Mouse (Mus musculus) olfactory bulb, adult 2 months (tissue): ENCODE measurements around the gene Gif. TPM values are rescaled to one million over a fixed set of nuclear protein-coding genes. Genes with fewer than 3 reads are reported as not detected.

Experiments used
- H3K27ac ChIP-seq: fragments of 200-500 bp; 2 replicates; pipeline ENCODE4 v1.5.1; 2012; ENCODE audit warnings: low read depth, low read length; ENCODE audit not compliant: insufficient read depth
- H3K4me1 ChIP-seq: fragments of 200-500 bp; 2 replicates; pipeline ENCODE4 v1.6.1; 2012; ENCODE audit warnings: low read length; ENCODE audit not compliant: control insufficient read depth, insufficient read depth
- H3K4me3 ChIP-seq: fragments of 200-500 bp; 2 replicates; pipeline ENCODE4 v1.5.1; 2012; ENCODE audit warnings: mild to moderate bottlenecking, low read depth, low read length, moderate library complexity; ENCODE audit not compliant: insufficient read depth
- CTCF ChIP-seq: fragments of 200-500 bp; IDR thresholded peaks from 2 replicates; pipeline ENCODE4 v1.5.1; 2012; ENCODE audit warnings: low read depth, mild to moderate bottlenecking, low read length, moderate library complexity; ENCODE audit not compliant: insufficient read depth
- POLR2A ChIP-seq: fragments of 200-500 bp; IDR thresholded peaks from 2 replicates; pipeline ENCODE4 v1.6.1; 2012; ENCODE audit warnings: mild to moderate bottlenecking, low read depth, low read length, moderate library complexity; ENCODE audit not compliant: insufficient read depth
- WGBS: fragments of 180-500 bp; shearing (Covaris S2); methylation state at CpG from one replicate; pipeline ENCODE4 v1.1.7; 2018; 5-methylcytosine and 5-hydroxymethylcytosine counted together
- polyA plus RNA-seq: library from polyadenylated mRNA; stranded (reverse); fragments of >200 nt; gene quantifications from 2 replicates; pipeline ENCODE4 v1.2.4, GENCODE M21; 2012; ENCODE audit warnings: low replicate concordance; ENCODE audit not compliant: missing spikeins, insufficient read depth, insufficient read length

The Gif gene
- not detected in 2 replicates for polyA plus RNA-seq

- Histone ChIP-seq H3K27ac (no peak within 1 kb of the TSS), H3K4me3 (no peak within 1 kb of the TSS), H3K4me1 (no peaks in the 10 kb centered on the region)
- 78% methylated on average over 2 of the region's 2 CpGs for WGBS
- no peak for TF ChIP-seq CTCF
- no peak for TF ChIP-seq POLR2A
These were observed at the start of gene Gif for GRCm38 (mm10) chr19:11747298-11747697. Gene Gif (plus strand): TSS chr19:11747554.

- no peak overlapping the region for H3K4me3 ChIP-seq
- TF ChIP-seq POLR2A = no peak
- TF ChIP-seq CTCF = no peak
- no peak overlapping the region for H3K27ac ChIP-seq
- H3K4me1 ChIP-seq = no peaks in the 10 kb centered on the region
- WGBS = 91% methylated on average over 6 of the region's 6 CpGs
These were observed 49.0 kb upstream of the Gif start for GRCm38 (mm10) chr19:11698342-11698741.

GRCm38 (mm10) chr19:11712451-11712850 lies 34.9 kb upstream of the Gif start:
- Histone ChIP-seq H3K27ac (no peak overlapping the region), H3K4me3 (no peak overlapping the region), H3K4me1 (no peaks in the 10 kb centered on the region)
- 87% methylated on average over 4 of the region's 4 CpGs for WGBS
- TF ChIP-seq POLR2A (no peak), CTCF (no peak)

- Histone ChIP-seq H3K4me1 (no peaks in the 10 kb centered on the region), H3K27ac (no peak overlapping the region), H3K4me3 (no peak overlapping the region)
- TF ChIP-seq CTCF = no peak
- TF ChIP-seq POLR2A = no peak
- WGBS = 83% methylated on average over 3 of the region's 3 CpGs
These were observed 27.3 kb upstream of the Gif start for GRCm38 (mm10) chr19:11720071-11720470.

GRCm38 (mm10) chr19:11723870-11724269 lies 23.5 kb upstream of the Gif start:
- WGBS = 92% methylated on average over 2 of the region's 2 CpGs
- TF ChIP-seq CTCF = no peak
- no peak for TF ChIP-seq POLR2A
- H3K4me1 ChIP-seq = no peaks in the 10 kb centered on the region
- H3K4me3 ChIP-seq = no peak overlapping the region
- no peak overlapping the region for H3K27ac ChIP-seq

- no peak overlapping the region for H3K27ac ChIP-seq
- no peak overlapping the region for H3K4me3 ChIP-seq
- TF ChIP-seq POLR2A (no peak), CTCF (no peak)
- 79% methylated on average over 6 of the region's 6 CpGs for WGBS
- H3K4me1 ChIP-seq = no peaks in the 10 kb centered on the region
These were observed 23.1 kb upstream of the Gif start for GRCm38 (mm10) chr19:11724275-11724674.

- Histone ChIP-seq H3K27ac (no peak overlapping the region), H3K4me3 (no peak overlapping the region), H3K4me1 (no peaks in the 10 kb centered on the region)
- TF ChIP-seq POLR2A (no peak), CTCF (no peak)
- WGBS = 89% methylated on average over 2 of the region's 2 CpGs
These were observed 21.4 kb upstream of the Gif start for GRCm38 (mm10) chr19:11725915-11726314.

- no peaks in the 10 kb centered on the region for H3K4me1 ChIP-seq
- 93% methylated on average over 5 of the region's 5 CpGs for WGBS
- no peak for TF ChIP-seq POLR2A
- TF ChIP-seq CTCF = no peak
These were observed 20.1 kb upstream of the Gif start for GRCm38 (mm10) chr19:11727304-11727703.

GRCm38 (mm10) chr19:11730278-11730677 lies 17.1 kb upstream of the Gif start:
- 80% methylated on average over 1 of the region's 1 CpGs for WGBS
- no peak for TF ChIP-seq POLR2A
- no peak for TF ChIP-seq CTCF

More at GRCm38 (mm10) chr19:11727304-11727703, 20.1 kb upstream of the Gif start:
- no peak overlapping the region for H3K4me3 ChIP-seq
- no peak overlapping the region for H3K27ac ChIP-seq

GRCm38 (mm10) chr19:11736455-11736854 lies 10.9 kb upstream of the Gif start:
- no peak overlapping the region for H3K4me3 ChIP-seq
- no peak for TF ChIP-seq CTCF
- TF ChIP-seq POLR2A = no peak
- WGBS = 44% methylated on average over 1 of the region's 1 CpGs
- no peak overlapping the region for H3K27ac ChIP-seq
- no peaks in the 10 kb centered on the region for H3K4me1 ChIP-seq

More at GRCm38 (mm10) chr19:11730278-11730677, 17.1 kb upstream of the Gif start:
- no peak overlapping the region for H3K27ac ChIP-seq
- H3K4me1 ChIP-seq = no peaks in the 10 kb centered on the region
- no peak overlapping the region for H3K4me3 ChIP-seq
